Mouse (Mus musculus): ENCODE data around the gene Bod1.

- TF ChIP-seq CTCF (IDR thresholded peaks at IDR 0.05; ENCODE audit: control insufficient read depth, insufficient read depth, low read length), result no peak
- no peak for TF ChIP-seq POLR2A (IDR thresholded peaks at IDR 0.05; ENCODE audit: borderline replicate concordance, control insufficient read depth, low read depth, low read length)
These were observed 482 bp upstream of the Bod1 start for GRCm38 (mm10) chr11:31672170-31672563.
